Mouse (Mus musculus): ENCODE measurements around the gene Ak7. TPM values are rescaled to one million over a fixed set of nuclear protein-coding genes. Genes with fewer than 3 reads are reported as not detected.

The Ak7 gene
- polyA plus RNA-seq, 1 experiment from 2014 or later = 0.30 TPM

DNA sequence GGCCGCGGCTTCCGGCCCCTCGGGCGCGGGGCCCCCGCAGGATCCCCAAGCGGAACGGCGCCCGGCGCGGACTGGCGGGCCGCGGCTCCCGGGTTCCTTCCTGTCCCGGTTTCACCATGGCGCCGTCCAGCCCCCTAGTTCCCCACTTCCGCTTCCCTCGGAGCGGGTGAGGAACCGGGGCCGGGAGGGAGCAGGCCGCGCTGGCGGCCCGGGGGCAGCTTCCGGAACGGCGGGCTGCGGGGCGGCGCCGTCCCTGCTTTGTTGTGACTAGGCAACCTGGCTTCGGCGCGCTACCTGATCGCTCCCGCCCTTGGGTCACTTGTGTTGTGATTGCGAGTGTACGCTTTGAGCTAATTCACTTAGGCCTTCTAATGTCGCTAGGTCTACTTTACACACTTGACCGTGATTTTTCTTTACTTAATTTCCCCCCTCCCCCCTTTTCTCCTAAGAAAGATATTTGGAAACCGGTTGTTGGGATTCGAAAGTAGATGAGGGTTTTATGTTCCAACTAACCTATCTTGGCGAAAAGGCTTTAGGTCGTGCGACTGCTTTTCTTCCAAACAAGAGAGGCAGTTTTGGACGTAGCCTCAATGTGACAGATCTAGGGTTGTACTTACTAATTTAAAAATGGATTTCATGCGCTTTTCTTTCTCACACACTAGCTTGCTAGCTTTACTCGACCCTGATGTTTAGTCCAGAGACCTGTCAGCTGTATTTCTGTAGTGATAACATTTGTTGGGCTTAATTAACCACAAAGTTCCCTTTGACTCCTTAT is 79.4 kb downstream of the Ak7 start:
- H3K4me2 ChIP-seq (replicated peaks; ENCODE audit: low read depth, low read length) = peak overlapping the region; percentile 49
- H3K36me3 ChIP-seq (ENCODE audit: control insufficient read depth, insufficient read depth, low read length) = no peaks in the 10 kb centered on the region
- H3K27me3 ChIP-seq (ENCODE audit: control insufficient read depth, insufficient read depth, low read length) = no peaks in the 10 kb centered on the region
- peak overlapping the region; percentile 92 for H3K9ac ChIP-seq (replicated peaks; ENCODE audit: low read depth, low read length)
- H3K4me1 ChIP-seq (ENCODE audit: control insufficient read depth, insufficient read depth, low read length) = peaks cover 11% of the 10 kb centered on the region; the same call in 1 of the 2 replicates
- ATAC-seq (ENCODE audit: insufficient number of reproducible peaks, insufficient read depth, low FRiP score, low read depth) = peak; percentile 81
- peak overlapping the region; percentile 87 for H3K4me3 ChIP-seq (ENCODE audit: low read depth, low read length)
- under 1% methylated on average over 48 of the region's 53 CpGs for WGBS
- no peaks in the 10 kb centered on the region for H3K9me3 ChIP-seq (ENCODE audit: control insufficient read depth, low read depth, low read length)
- peak overlapping the region; percentile 96 for H3K27ac ChIP-seq (ENCODE audit: low read length)

DNA sequence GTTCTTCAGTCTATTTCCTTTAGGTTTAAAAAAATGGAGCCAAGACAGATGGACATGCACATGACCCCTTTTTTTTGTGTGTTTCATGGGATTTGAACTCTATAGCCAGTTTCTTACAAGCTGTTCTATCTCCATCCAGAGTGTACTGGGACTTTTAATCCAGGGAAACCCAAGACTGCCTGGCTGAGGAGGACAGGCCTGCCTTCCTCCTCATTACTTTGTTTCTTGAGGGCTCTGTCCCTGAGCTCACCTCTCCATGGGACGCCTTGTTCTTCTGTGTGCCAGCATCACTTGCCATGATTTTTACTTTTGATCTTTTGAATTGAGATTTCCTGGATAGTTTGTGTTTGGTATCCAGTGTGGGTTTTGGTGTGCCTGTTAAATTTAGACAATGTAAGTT is 80.3 kb downstream of the Ak7 start:
- peak overlapping the region; percentile 49 for H3K4me2 ChIP-seq (replicated peaks; ENCODE audit: low read depth, low read length)
- H3K27ac ChIP-seq (ENCODE audit: low read length) = no peak overlapping the region
- peaks cover 11% of the 10 kb centered on the region; the same call in 1 of the 2 replicates for H3K4me1 ChIP-seq (ENCODE audit: control insufficient read depth, insufficient read depth, low read length)
- H3K4me3 ChIP-seq (ENCODE audit: low read depth, low read length) = peak overlapping the region; percentile 87
- H3K27me3 ChIP-seq (ENCODE audit: control insufficient read depth, insufficient read depth, low read length) = no peaks in the 10 kb centered on the region
- 72% methylated on average over 1 of the region's 1 CpGs for WGBS
- H3K9me3 ChIP-seq (ENCODE audit: control insufficient read depth, low read depth, low read length) = no peaks in the 10 kb centered on the region
- H3K36me3 ChIP-seq (ENCODE audit: control insufficient read depth, insufficient read depth, low read length) = no peaks in the 10 kb centered on the region
- peak overlapping the region; percentile 92; the same call in 1 of the 2 replicates for H3K9ac ChIP-seq (replicated peaks; ENCODE audit: low read depth, low read length)
- ATAC-seq (ENCODE audit: insufficient number of reproducible peaks, insufficient read depth, low FRiP score, low read depth) = no peak

DNA sequence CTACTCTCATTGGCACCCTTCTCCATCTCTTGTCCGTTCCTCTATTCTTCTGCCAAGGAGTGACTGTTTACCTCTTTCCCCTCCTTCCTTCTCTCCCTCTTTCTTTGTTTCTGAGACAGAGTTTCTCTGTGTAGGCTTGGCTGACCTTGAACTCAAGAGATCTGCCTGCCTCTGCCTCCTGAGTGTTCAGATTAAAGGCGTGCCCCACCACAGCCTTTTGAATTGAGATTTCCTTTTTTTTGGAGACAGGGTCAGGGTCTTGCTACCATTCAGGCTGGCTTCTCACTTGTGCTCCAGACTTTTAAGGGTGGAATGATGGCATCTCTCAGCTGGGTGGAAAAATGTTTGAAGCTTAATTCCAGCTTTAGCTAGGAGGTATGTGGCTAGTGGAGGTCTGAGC is 81.8 kb downstream of the Ak7 start:
- ATAC-seq (ENCODE audit: insufficient number of reproducible peaks, insufficient read depth, low FRiP score, low read depth) = no peak
- H3K9ac ChIP-seq (replicated peaks; ENCODE audit: low read depth, low read length) = no peak overlapping the region
- H3K27me3 ChIP-seq (ENCODE audit: control insufficient read depth, insufficient read depth, low read length) = no peaks in the 10 kb centered on the region
- H3K4me1 ChIP-seq (ENCODE audit: control insufficient read depth, insufficient read depth, low read length) = peaks cover 11% of the 10 kb centered on the region; the same call in 1 of the 2 replicates
- no peak overlapping the region for H3K4me2 ChIP-seq (replicated peaks; ENCODE audit: low read depth, low read length)
- no peak overlapping the region for H3K27ac ChIP-seq (ENCODE audit: low read length)
- no peaks in the 10 kb centered on the region for H3K36me3 ChIP-seq (ENCODE audit: control insufficient read depth, insufficient read depth, low read length)
- no peak overlapping the region for H3K4me3 ChIP-seq (ENCODE audit: low read depth, low read length)
- H3K9me3 ChIP-seq (ENCODE audit: control insufficient read depth, low read depth, low read length) = no peaks in the 10 kb centered on the region
- WGBS = 99% methylated on average over 2 of the region's 2 CpGs

DNA sequence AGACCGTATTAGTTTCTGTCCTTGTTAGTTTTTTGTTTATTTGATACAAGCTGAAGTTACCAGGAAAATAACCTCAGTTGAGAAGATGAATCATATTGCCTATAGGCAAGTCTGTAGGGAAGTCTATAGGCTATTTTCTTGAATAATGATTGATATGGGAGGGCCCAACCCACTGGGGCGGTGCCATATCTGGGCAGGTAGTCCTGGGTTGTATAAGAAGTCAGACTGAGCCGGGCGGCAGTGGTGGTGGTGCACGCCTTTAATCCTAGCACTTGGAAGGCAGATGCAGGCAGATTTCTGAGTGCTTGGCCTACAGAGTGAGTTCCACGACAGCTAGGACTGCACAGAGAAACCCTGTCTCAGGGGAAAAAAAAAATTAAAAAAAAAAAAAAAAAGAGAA is 84.1 kb downstream of the Ak7 start:
- Histone ChIP-seq H3K4me1 (ENCODE audit: control insufficient read depth, insufficient read depth, low read length) (peaks cover 11% of the 10 kb centered on the region; the same call in 1 of the 2 replicates), H3K4me2 (replicated peaks; ENCODE audit: low read depth, low read length) (no peak overlapping the region), H3K27me3 (ENCODE audit: control insufficient read depth, insufficient read depth, low read length) (no peaks in the 10 kb centered on the region), H3K36me3 (ENCODE audit: control insufficient read depth, insufficient read depth, low read length) (no peaks in the 10 kb centered on the region), H3K4me3 (ENCODE audit: low read depth, low read length) (no peak overlapping the region), H3K27ac (ENCODE audit: low read length) (no peak overlapping the region), H3K9me3 (ENCODE audit: control insufficient read depth, low read depth, low read length) (no peaks in the 10 kb centered on the region), H3K9ac (replicated peaks; ENCODE audit: low read depth, low read length) (no peak overlapping the region)
- ATAC-seq (ENCODE audit: insufficient number of reproducible peaks, insufficient read depth, low FRiP score, low read depth) = no peak
- 88% methylated on average over 6 of the region's 6 CpGs for WGBS

DNA sequence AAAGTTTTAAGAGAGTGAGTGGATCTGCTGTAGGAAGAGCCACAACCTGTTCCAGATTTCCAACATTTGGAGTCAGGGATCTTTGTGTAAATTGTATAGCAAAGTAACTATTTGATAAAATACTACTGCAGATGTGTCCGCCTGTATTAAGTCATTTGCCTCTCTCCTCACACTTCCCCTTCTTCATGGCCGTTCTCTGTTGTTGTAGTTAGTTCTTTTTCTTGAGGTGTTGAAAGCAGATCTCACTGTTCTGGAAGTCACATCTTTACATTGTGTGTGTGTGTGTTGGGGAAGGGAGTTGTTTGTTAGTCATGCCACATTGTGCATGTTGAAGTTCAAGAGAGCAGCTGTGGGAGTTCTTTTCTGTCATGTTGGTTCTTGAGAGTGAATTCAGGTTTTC is 89.1 kb downstream of the Ak7 start:
- Histone ChIP-seq H3K9ac (replicated peaks; ENCODE audit: low read depth, low read length) (no peak overlapping the region), H3K9me3 (ENCODE audit: control insufficient read depth, low read depth, low read length) (no peaks in the 10 kb centered on the region), H3K4me3 (ENCODE audit: low read depth, low read length) (no peak overlapping the region), H3K36me3 (ENCODE audit: control insufficient read depth, insufficient read depth, low read length) (peaks cover under 1% of the 10 kb centered on the region; the same call in 1 of the 2 replicates), H3K27me3 (ENCODE audit: control insufficient read depth, insufficient read depth, low read length) (no peaks in the 10 kb centered on the region), H3K4me2 (replicated peaks; ENCODE audit: low read depth, low read length) (no peak overlapping the region), H3K27ac (ENCODE audit: low read length) (no peak overlapping the region), H3K4me1 (ENCODE audit: control insufficient read depth, insufficient read depth, low read length) (0 out of 2 replicates have a peak, but pooled peaks cover 4% of the 10 kb centered on the region)
- 91% methylated on average over 2 of the region's 2 CpGs for WGBS
- no peak for ATAC-seq (ENCODE audit: insufficient number of reproducible peaks, insufficient read depth, low FRiP score, low read depth)

DNA sequence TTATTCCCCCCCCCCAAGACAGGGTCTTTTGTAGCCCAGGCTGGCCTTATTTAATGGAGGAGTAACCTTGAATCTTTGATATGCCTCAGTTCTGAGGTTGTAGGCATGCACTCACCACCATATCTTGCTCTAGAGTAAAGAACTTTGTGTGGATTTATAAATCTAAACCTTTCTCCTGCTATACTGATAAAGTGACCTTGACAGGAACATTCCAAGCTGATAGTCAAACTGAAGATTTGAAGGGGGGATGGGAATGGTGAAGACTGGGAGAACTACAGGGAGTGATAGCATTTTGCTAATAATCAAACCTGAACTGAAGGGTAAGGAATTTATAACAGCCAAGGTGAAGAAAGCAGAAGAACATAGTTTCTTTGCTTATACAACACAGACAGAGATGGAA is 92.2 kb downstream of the Ak7 start:
- Histone ChIP-seq H3K4me3 (ENCODE audit: low read depth, low read length) (no peak overlapping the region), H3K9ac (replicated peaks; ENCODE audit: low read depth, low read length) (no peak overlapping the region), H3K36me3 (ENCODE audit: control insufficient read depth, insufficient read depth, low read length) (peaks cover 11% of the 10 kb centered on the region; the same call in 1 of the 2 replicates), H3K27ac (ENCODE audit: low read length) (no peak overlapping the region), H3K27me3 (ENCODE audit: control insufficient read depth, insufficient read depth, low read length) (no peaks in the 10 kb centered on the region), H3K4me2 (replicated peaks; ENCODE audit: low read depth, low read length) (no peak overlapping the region), H3K4me1 (ENCODE audit: control insufficient read depth, insufficient read depth, low read length) (0 out of 2 replicates have a peak, but pooled peaks cover 4% of the 10 kb centered on the region), H3K9me3 (ENCODE audit: control insufficient read depth, low read depth, low read length) (no peaks in the 10 kb centered on the region)
- ATAC-seq (ENCODE audit: insufficient number of reproducible peaks, insufficient read depth, low FRiP score, low read depth) = 0 out of 2 replicates have a peak, but pooled peaks have one; percentile 37

DNA sequence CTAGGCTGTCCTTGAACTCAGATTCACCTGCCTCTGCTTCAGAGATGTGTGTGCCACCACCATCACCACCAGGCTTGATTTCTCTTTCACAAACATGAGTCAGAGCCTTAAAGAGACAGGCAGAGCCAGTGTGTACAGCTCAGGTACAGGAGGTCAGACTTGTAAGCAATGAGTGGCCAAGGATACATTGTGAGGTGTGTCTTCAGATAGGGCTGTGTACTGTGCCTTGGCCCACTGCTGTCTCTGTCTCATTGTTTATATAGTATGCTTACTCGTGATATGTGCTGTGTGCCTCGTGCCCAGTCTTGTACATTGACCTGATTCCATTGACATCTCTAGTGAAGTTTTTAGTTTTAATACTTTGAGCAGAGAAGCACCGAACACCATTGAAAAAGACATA is 100.0 kb downstream of the Ak7 start:
- H3K27ac ChIP-seq (ENCODE audit: low read length) = no peak overlapping the region
- H3K36me3 ChIP-seq (ENCODE audit: control insufficient read depth, insufficient read depth, low read length) = peaks cover 58% of the 10 kb centered on the region
- no peak overlapping the region for H3K4me3 ChIP-seq (ENCODE audit: low read depth, low read length)
- no peaks in the 10 kb centered on the region for H3K4me1 ChIP-seq (ENCODE audit: control insufficient read depth, insufficient read depth, low read length)
- H3K4me2 ChIP-seq (replicated peaks; ENCODE audit: low read depth, low read length) = no peak overlapping the region
- 80% methylated on average over 3 of the region's 3 CpGs for WGBS
- H3K27me3 ChIP-seq (ENCODE audit: control insufficient read depth, insufficient read depth, low read length) = no peaks in the 10 kb centered on the region
- no peak overlapping the region for H3K9ac ChIP-seq (replicated peaks; ENCODE audit: low read depth, low read length)
- no peaks in the 10 kb centered on the region for H3K9me3 ChIP-seq (ENCODE audit: control insufficient read depth, low read depth, low read length)
- ATAC-seq (ENCODE audit: insufficient number of reproducible peaks, insufficient read depth, low FRiP score, low read depth) = no peak

DNA sequence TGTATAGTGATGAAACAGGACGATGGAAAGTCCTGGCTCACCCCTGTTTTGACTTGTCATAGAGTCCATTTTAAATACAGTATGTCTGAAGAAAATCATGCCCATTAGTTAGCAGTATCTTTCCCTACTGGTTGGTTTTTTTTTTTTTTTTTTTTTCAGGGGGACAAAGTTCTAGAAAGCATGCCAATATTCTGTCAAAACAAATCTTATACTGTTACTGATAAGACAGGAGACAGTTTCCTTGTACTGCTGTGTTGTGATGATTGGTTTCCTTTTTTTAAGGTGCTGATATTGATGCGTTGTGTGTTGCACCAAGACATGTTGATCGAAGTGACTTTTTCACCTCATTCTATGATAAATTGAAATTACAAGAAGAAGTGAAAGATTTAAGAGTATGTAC is 100.4 kb downstream of the Ak7 start:
- Histone ChIP-seq H3K9ac (replicated peaks; ENCODE audit: low read depth, low read length) (no peak overlapping the region), H3K27ac (ENCODE audit: low read length) (no peak overlapping the region), H3K9me3 (ENCODE audit: control insufficient read depth, low read depth, low read length) (no peaks in the 10 kb centered on the region), H3K4me3 (ENCODE audit: low read depth, low read length) (no peak overlapping the region), H3K4me2 (replicated peaks; ENCODE audit: low read depth, low read length) (no peak overlapping the region), H3K36me3 (ENCODE audit: control insufficient read depth, insufficient read depth, low read length) (peaks cover 61% of the 10 kb centered on the region), H3K27me3 (ENCODE audit: control insufficient read depth, insufficient read depth, low read length) (no peaks in the 10 kb centered on the region), H3K4me1 (ENCODE audit: control insufficient read depth, insufficient read depth, low read length) (no peaks in the 10 kb centered on the region)
- ATAC-seq (ENCODE audit: insufficient number of reproducible peaks, insufficient read depth, low FRiP score, low read depth) = no peak
- 97% methylated on average over 3 of the region's 3 CpGs for WGBS
